Mouse (Mus musculus) right cerebral cortex, postnatal 4 days (tissue): ENCODE results near the gene Fxyd4.

Experiments used
- DNase-seq: peaks from one replicate; pipeline ENCODE4 v3.0.0-alpha.2; 2022

Fxyd4 gene

DNA sequence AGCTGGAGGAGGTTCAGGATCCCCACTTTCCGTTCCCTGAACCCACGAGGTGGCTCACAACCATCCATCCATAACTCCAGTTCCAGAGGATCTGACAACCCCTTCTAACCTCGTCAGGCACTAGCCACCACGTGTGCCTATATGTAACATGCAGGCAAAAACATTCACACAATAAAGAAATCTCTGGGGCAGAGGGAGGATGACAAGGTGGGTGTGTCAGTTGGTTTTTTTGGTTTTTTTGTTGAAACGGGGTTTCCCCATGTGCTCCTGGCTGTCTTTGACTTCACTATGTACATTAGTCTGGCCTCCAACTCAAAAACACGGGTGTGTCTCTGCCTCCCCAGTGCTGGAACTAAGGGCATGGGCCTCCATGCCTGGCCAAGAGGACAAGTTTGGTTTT is 47.2 kb downstream of the Fxyd4 start:
- no peak for DNase-seq

DNA sequence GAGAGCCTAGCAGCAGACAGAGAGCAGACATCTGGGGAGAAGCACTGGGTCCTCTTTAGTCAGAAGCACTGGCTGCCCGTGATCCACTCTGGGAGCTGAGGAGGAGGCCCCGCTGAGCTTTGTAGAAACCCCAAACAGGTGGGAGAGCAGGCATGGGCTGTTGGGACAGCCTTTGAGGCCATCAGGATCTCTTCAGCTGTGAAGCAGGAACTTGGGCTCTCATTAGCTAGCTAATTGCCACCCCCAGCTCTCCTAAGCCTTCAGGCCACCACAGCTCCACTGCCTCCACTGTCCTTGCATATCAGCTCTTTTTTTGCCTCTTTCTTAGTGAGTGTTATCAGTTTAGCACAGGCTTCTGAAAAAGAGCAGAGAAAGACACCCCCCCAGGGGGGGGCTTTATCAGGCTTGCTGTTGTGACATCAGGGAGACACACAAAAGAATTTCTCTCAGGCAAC is 48.8 kb downstream of the Fxyd4 start:
- DNase-seq = no peak

DNA sequence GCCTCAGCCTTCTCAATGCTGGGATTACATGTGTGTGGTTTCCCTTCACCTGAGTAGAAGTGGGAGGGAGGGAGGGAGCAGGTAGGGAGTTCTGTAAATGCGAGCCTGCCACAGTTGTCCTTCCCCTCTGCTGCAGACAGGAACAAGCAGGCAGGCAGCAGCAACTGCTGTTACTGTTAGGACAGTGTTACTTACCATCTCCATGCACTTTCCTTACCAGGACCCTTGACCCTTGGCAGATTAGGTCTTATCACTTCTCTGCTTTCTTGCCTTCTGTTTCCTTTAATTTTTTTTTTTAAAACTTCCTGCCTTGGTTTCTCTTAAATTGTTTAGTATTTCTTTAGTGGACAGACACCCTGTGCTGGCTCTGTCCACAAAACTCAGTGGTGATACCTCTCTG is 49.5 kb downstream of the Fxyd4 start:
- DNase-seq = no peak

DNA sequence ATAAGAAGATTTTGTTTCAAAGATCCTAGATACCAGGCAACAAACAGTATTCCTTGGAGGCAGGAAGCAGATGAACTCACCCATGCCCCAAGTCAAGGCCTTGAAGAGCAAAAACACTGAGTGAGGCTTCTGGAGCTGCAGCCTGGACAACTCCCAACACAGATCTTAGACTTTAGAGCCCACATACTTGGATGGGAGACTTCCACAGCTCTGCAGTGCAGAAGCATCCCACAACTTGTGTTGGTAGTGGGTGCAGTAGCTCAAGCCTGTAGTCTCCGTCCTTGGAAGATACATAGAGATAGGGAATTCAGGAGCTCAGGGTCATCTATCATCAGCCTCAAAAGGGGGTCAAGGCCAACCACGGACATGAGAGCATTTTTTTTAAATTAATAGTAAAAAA is 51.5 kb downstream of the Fxyd4 start:
- DNase-seq = no peak
